Comparison of ENCODE assay signal across 17 mouse cellular contexts in the genomic region with DNA sequence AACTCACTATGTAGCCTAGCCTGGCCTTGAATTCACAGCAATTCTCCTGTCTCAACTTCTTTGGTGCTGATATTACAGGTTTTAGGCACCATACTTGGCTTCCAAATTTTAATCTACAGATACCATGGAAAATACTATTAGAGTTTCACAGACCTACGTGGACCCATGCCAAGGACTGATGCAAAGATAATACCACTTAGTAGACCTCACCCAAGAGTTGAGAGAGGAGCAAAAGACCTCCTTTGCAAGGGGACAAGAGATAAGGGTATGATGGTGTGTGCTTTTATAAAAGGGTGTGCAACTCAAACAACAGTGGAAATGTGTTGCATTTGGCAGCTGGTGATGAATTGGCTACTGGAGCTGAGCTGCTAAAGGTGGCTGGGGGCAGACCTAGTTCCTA.
"Had no signal": no experiment of that assay in that cellular context is flagged by ENCODE, and none has a peak within 500 bp of the region (broad histone marks: within the 10 kb centered on the region; RNA-seq: fewer than 3 reads in every experiment).

No protein-coding gene starts in this region.

- H3K9me3 ChIP-seq: neural tube, embryonic 12.5 days; neural tube, embryonic 13.5 days; neural tube, embryonic 15.5 days; stomach, embryonic 15.5 days had no signal

- H3K9ac ChIP-seq: neural tube, embryonic 12.5 days; neural tube, embryonic 13.5 days; neural tube, embryonic 15.5 days; stomach, embryonic 15.5 days had no signal

- H3K4me1 ChIP-seq: neural tube, embryonic 12.5 days; neural tube, embryonic 13.5 days; neural tube, embryonic 15.5 days; stomach, embryonic 15.5 days had no signal

- H3K27ac ChIP-seq: neural tube, embryonic 12.5 days; neural tube, embryonic 13.5 days; neural tube, embryonic 15.5 days; stomach, embryonic 15.5 days; stomach, postnatal 0 days had no signal

- H3K4me3 ChIP-seq: neural tube, embryonic 12.5 days; neural tube, embryonic 13.5 days; neural tube, embryonic 15.5 days; stomach, embryonic 15.5 days had no signal

- H3K27me3 ChIP-seq: neural tube, embryonic 12.5 days; neural tube, embryonic 13.5 days; neural tube, embryonic 15.5 days; stomach, embryonic 15.5 days had no signal

- H3K36me3 ChIP-seq: neural tube, embryonic 12.5 days; neural tube, embryonic 13.5 days; neural tube, embryonic 15.5 days; stomach, embryonic 15.5 days had no signal

- DNase-seq: retina, postnatal 1 day; right cerebral cortex, adult 18-20 months; right cerebral cortex, postnatal 14 days; right cerebral cortex, postnatal 25 days; right cerebral cortex, postnatal 4 days; spleen, adult 18-20 months; thymus, adult 18-20 months; thymus, adult 2 months; thymus, postnatal 14 days; thymus, postnatal 25 days; thymus, postnatal 36 days; thymus, postnatal 4 days had no signal
